Mouse (Mus musculus) cerebellum, postnatal 14 days (tissue): ENCODE measurements around the gene Stab2.

Source experiments
- DNase-seq, 2 experiments: peaks; one replicate each; pipeline ENCODE4 v3.0.0; 2021; ENCODE audit warnings: mixed read lengths in 2 of 2

Stab2 gene

GRCm38 (mm10) chr10:86889440-86889839 is 118.4 kb downstream of the Stab2 start:
- DNase-seq: no peak

GRCm38 (mm10) chr10:86886434-86886833 is 121.4 kb downstream of the Stab2 start:
- DNase-seq: no peak

- no peak for DNase-seq
Observed at GRCm38 (mm10) chr10:86881448-86881847, 126.4 kb downstream of the Stab2 start.

- peak; percentile 62 to 76 for DNase-seq
Observed at GRCm38 (mm10) chr10:86880071-86880806, 127.6 kb downstream of the Stab2 start.

GRCm38 (mm10) chr10:86878721-86879120 is 129.1 kb downstream of the Stab2 start:
- DNase-seq: no peak

GRCm38 (mm10) chr10:86872591-86872990 is 135.2 kb downstream of the Stab2 start:
- no peak for DNase-seq

GRCm38 (mm10) chr10:86872121-86872520 is 135.7 kb downstream of the Stab2 start:
- DNase-seq: no peak

GRCm38 (mm10) chr10:86863429-86863828 is 144.4 kb downstream of the Stab2 start:
- DNase-seq: no peak

- no peak for DNase-seq
Observed at GRCm38 (mm10) chr10:86862496-86862895, 145.3 kb downstream of the Stab2 start.

GRCm38 (mm10) chr10:86860396-86860795 is 147.4 kb downstream of the Stab2 start:
- DNase-seq: no peak

- DNase-seq: no peak
Observed at GRCm38 (mm10) chr10:86853433-86853832, 154.4 kb downstream of the Stab2 start.

- DNase-seq: no peak
Observed at GRCm38 (mm10) chr10:86852160-86852559, 155.7 kb downstream of the Stab2 start.

- DNase-seq: no peak
Observed at GRCm38 (mm10) chr10:86849508-86849907, 158.3 kb downstream of the Stab2 start.

- no peak for DNase-seq
Observed at GRCm38 (mm10) chr10:86849087-86849486, 158.7 kb downstream of the Stab2 start.

GRCm38 (mm10) chr10:86846926-86847467 is 160.8 kb downstream of the Stab2 start:
- DNase-seq: no peak

GRCm38 (mm10) chr10:86842659-86843058 is 165.2 kb downstream of the Stab2 start:
- DNase-seq: no peak

GRCm38 (mm10) chr10:86838827-86839226 is 169.0 kb downstream of the Stab2 start:
- DNase-seq: peak; percentile 48 to 61

- no peak for DNase-seq
Observed at GRCm38 (mm10) chr10:86836784-86837183, 171.0 kb downstream of the Stab2 start.

- no peak for DNase-seq
Observed at GRCm38 (mm10) chr10:86829515-86829914, 178.3 kb downstream of the Stab2 start.

GRCm38 (mm10) chr10:86828221-86829135 is 179.3 kb downstream of the Stab2 start:
- peak; percentile 22 to 27 for DNase-seq

GRCm38 (mm10) chr10:86826929-86827328 is 180.9 kb downstream of the Stab2 start:
- DNase-seq: no peak

GRCm38 (mm10) chr10:86825871-86826522 is 181.8 kb downstream of the Stab2 start:
- DNase-seq: peak; percentile 78 to 87

- DNase-seq: no peak
Observed at GRCm38 (mm10) chr10:86824871-86825270, 183.0 kb downstream of the Stab2 start.
